Mouse (Mus musculus) ES-Bruce4 (cell line): ENCODE results near the gene Rad21l.

Source experiments
- CTCF ChIP-seq: IDR thresholded peaks from one replicate; pipeline ENCODE4 v1.8.1; 2011; ENCODE audit warnings: low read depth, low read length
- EP300 ChIP-seq: IDR thresholded peaks from 2 replicates; pipeline ENCODE4 v1.6.1; 2011; ENCODE audit warnings: low read depth, low read length; ENCODE audit not compliant: insufficient read depth
- POLR2A ChIP-seq: IDR thresholded peaks from one replicate; pipeline ENCODE4 v1.8.1; 2011; ENCODE audit warnings: low read length; ENCODE audit not compliant: insufficient read depth

GRCm38 (mm10) chr2:151702851-151703190 is 34.5 kb upstream of the Rad21l start:
- TF ChIP-seq CTCF, result no peak
- TF ChIP-seq POLR2A, result no peak
- TF ChIP-seq EP300, result no peak
